Mouse (Mus musculus) lung, adult 2 months (tissue): Measurements from ENCODE around the gene Srpk1. TPM values are rescaled to one million over a fixed set of nuclear protein-coding genes. Genes with fewer than 3 reads are reported as not detected.

Experiments used
- DNase-seq: peaks from one replicate; pipeline ENCODE4 v3.0.0; 2022
- H3K4me1 ChIP-seq: fragments of 200-500 bp; 2 replicates; pipeline ENCODE4 v1.6.1; 2011; ENCODE audit warnings: low read length; ENCODE audit not compliant: control insufficient read depth, insufficient read depth
- H3K4me3 ChIP-seq: fragments of 200-500 bp; replicated peaks from 2 replicates; pipeline ENCODE3; 2011; ENCODE audit warnings: low read depth, mild to moderate bottlenecking, control low read depth, low read length; ENCODE audit errors: extremely low read depth
- CTCF ChIP-seq: fragments of 200-500 bp; IDR thresholded peaks from 2 replicates; pipeline ENCODE4 v1.5.1; 2011; ENCODE audit warnings: mild to moderate bottlenecking, low read length, control low read depth; ENCODE audit not compliant: insufficient read depth
- POLR2A ChIP-seq: fragments of 200-500 bp; IDR thresholded peaks from 2 replicates; pipeline ENCODE4 v1.6.1; 2011; ENCODE audit warnings: low read depth, mild to moderate bottlenecking, control low read depth, low read length, borderline replicate concordance; ENCODE audit errors: extremely low read depth
- WGBS: fragments of 180-500 bp; shearing (Covaris S2); methylation state at CpG from one replicate; pipeline ENCODE4 v1.1.7; 2018; 5-methylcytosine and 5-hydroxymethylcytosine counted together
- polyA plus RNA-seq: library from polyadenylated mRNA; depleted of rRNA; stranded (reverse); fragments of >200 nt; gene quantifications from 2 replicates; pipeline ENCODE4 v1.2.3, GENCODE M21; 2012

The Srpk1 gene
- polyA plus RNA-seq, 1 experiment, result 24.0 TPM

- Histone ChIP-seq H3K4me1 (peaks cover 13% of the 10 kb centered on the region), H3K4me3 (no peak overlapping the region)
- no peak for DNase-seq
- TF ChIP-seq CTCF (no peak), POLR2A (no peak)
- 67% methylated on average over 10 of the region's 10 CpGs for WGBS
Observed at GRCm38 (mm10) chr17:28617636-28618035, 4.9 kb downstream of the Srpk1 start.

- TF ChIP-seq POLR2A (no peak), CTCF (no peak)
- DNase-seq, result no peak
Observed at GRCm38 (mm10) chr17:28615332-28615731, 7.2 kb downstream of the Srpk1 start.

GRCm38 (mm10) chr17:28613096-28613495, 9.4 kb downstream of the Srpk1 start:
- H3K4me3 ChIP-seq, result no peak overlapping the region
- no peak for DNase-seq
- 74% methylated on average over 6 of the region's 6 CpGs for WGBS
- no peak for TF ChIP-seq POLR2A
- no peak for TF ChIP-seq CTCF
- H3K4me1 ChIP-seq, result peaks cover 8% of the 10 kb centered on the region

More at GRCm38 (mm10) chr17:28615332-28615731, 7.2 kb downstream of the Srpk1 start:
- Histone ChIP-seq H3K4me3 (no peak overlapping the region), H3K4me1 (peaks cover 8% of the 10 kb centered on the region)
- WGBS, result 92% methylated on average over 4 of the region's 4 CpGs

GRCm38 (mm10) chr17:28612603-28613002, 9.9 kb downstream of the Srpk1 start:
- Histone ChIP-seq H3K4me1 (peaks cover 8% of the 10 kb centered on the region), H3K4me3 (no peak overlapping the region)
- 44% methylated on average over 2 of the region's 2 CpGs for WGBS
- TF ChIP-seq CTCF, result no peak
- TF ChIP-seq POLR2A, result no peak
- DNase-seq, result no peak

- no peak for DNase-seq
- Histone ChIP-seq H3K4me1 (peaks cover 3% of the 10 kb centered on the region; the same call in 1 of the 2 replicates), H3K4me3 (no peak overlapping the region)
- TF ChIP-seq CTCF, result no peak
- no peak for TF ChIP-seq POLR2A
- 76% methylated on average over 3 of the region's 3 CpGs for WGBS
Observed at GRCm38 (mm10) chr17:28609543-28609942, 13.0 kb downstream of the Srpk1 start.

GRCm38 (mm10) chr17:28601557-28602250, 20.8 kb downstream of the Srpk1 start:
- 88% methylated on average over 9 of the region's 9 CpGs for WGBS
- H3K4me1 ChIP-seq, result no peaks in the 10 kb centered on the region
- TF ChIP-seq CTCF (no peak), POLR2A (no peak)
- H3K4me3 ChIP-seq, result no peak overlapping the region
- DNase-seq, result no peak

- TF ChIP-seq POLR2A, result no peak
- TF ChIP-seq CTCF, result no peak
- no peak for DNase-seq
- 85% methylated on average over 5 of the region's 5 CpGs for WGBS
- H3K4me1 ChIP-seq, result no peaks in the 10 kb centered on the region
- no peak overlapping the region for H3K4me3 ChIP-seq
Observed at GRCm38 (mm10) chr17:28600780-28601179, 21.7 kb downstream of the Srpk1 start.

GRCm38 (mm10) chr17:28593965-28594364, 28.5 kb downstream of the Srpk1 start:
- no peak for DNase-seq
- Histone ChIP-seq H3K4me1 (no peaks in the 10 kb centered on the region), H3K4me3 (no peak overlapping the region)
- TF ChIP-seq CTCF, result no peak
- no peak for TF ChIP-seq POLR2A
- WGBS, result 49% methylated on average over 4 of the region's 4 CpGs

GRCm38 (mm10) chr17:28592998-28593397, 29.5 kb downstream of the Srpk1 start:
- 8% methylated on average over 4 of the region's 4 CpGs for WGBS
- Histone ChIP-seq H3K4me1 (no peaks in the 10 kb centered on the region; the same call in 1 of the 2 replicates), H3K4me3 (no peak overlapping the region)
- TF ChIP-seq CTCF (peak; percentile 80), POLR2A (no peak)
- DNase-seq, result peak; percentile 68

- 85% methylated on average over 5 of the region's 5 CpGs for WGBS
- Histone ChIP-seq H3K4me3 (no peak overlapping the region), H3K4me1 (no peaks in the 10 kb centered on the region; the same call in 1 of the 2 replicates)
- TF ChIP-seq POLR2A, result no peak
- no peak for TF ChIP-seq CTCF
- DNase-seq, result no peak
Observed at GRCm38 (mm10) chr17:28591476-28591875, 31.0 kb downstream of the Srpk1 start.

- Histone ChIP-seq H3K4me3 (no peak overlapping the region), H3K4me1 (no peaks in the 10 kb centered on the region; the same call in 1 of the 2 replicates)
- 65% methylated on average over 3 of the region's 3 CpGs for WGBS
- TF ChIP-seq POLR2A, result no peak
- no peak for TF ChIP-seq CTCF
- DNase-seq, result no peak
Observed at GRCm38 (mm10) chr17:28590596-28590995, 31.9 kb downstream of the Srpk1 start.
